Mouse (Mus musculus) embryo, embryonic 9.5 days (tissue): ENCODE measurements around the gene Lrp2.

ENCODE experiments used
- DNase-seq: peaks from one replicate; pipeline ENCODE4 v3.0.0-alpha.2; 2017; ENCODE audit errors: extremely low spot score

Gene Lrp2

GRCm38 (mm10) chr2:69405692-69406091 lies 180.2 kb downstream of the Lrp2 start:
- no peak for DNase-seq

- no peak for DNase-seq
Observed at GRCm38 (mm10) chr2:69402309-69402708, 183.6 kb downstream of the Lrp2 start.

DNA sequence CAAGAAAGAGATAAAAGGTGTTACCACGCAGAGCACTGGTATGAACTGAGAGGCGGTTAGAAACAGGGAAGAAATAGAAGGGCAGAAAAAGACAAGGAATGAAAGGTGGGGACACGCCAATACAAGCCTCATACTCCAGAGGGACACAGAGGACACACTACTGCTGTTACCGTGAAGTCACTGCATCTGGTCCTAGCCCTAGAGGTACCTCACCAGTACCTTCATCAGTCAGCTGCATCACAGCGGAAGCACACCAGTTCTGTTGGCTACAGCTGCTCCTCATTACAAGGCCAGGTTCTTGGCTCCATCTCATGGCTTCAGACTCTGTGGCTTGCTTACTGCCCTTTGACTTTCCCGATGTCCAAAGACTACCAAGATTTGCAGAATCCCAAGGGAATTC lies 184.0 kb downstream of the Lrp2 start:
- DNase-seq = no peak

- DNase-seq = no peak
Observed at GRCm38 (mm10) chr2:69400866-69401604, 184.8 kb downstream of the Lrp2 start.

- no peak for DNase-seq
Observed at GRCm38 (mm10) chr2:69396760-69397435, 189.0 kb downstream of the Lrp2 start.

GRCm38 (mm10) chr2:69395597-69396248 lies 190.1 kb downstream of the Lrp2 start:
- DNase-seq = no peak

DNA sequence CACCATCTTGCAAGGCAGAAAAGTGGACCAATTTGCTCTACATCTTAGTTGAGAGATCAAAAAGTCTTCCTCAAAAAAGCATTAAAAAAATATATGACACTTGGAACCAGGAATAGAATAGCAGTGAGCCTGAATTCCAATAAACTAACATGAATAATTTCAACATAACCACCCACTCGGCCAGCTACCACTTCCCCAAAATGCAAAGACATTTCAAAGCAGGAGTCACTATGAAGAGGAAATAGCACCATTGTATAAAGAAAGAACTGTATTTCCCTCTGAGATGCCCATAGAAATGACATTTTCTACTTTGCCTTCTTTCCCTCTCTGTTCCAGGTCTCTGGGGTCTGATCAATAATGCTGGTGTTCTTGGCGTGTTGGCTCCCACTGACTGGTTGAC lies 191.9 kb downstream of the Lrp2 start:
- no peak for DNase-seq

DNA sequence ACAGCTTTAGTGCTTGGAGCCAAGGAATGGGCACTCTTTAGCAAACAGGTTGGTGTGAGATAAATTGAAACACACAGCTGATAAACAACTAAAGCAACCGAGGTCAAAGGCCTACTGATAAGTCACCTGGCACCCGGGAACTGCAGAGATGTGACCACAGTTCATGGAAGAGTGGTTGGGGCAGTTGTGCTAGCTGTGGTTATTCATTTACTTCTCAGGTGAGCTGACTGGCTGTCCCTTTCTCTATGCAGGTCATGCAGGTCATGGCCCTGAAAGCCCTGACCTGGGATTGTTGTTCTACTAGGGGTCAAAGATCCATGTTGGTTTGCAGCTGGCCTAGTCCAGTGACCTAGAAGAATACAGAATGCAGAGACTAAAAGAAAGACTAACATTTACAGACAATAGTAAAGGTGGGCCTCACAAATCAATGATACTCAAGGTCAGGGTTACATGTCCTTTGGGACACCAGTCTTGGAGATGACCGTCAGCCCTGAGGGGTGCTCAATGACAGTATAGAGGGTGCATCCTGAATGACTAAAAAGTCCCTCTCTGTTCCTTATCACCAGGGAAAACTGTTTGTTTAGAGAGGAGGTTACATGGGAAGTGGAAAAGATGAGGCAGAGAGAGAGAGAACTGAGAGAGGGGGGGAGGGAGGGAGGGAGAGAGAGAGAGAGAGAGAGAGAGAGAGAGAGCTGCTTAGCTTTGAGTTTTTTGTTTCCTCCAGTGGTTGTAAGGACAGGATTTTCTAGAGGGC lies 199.6 kb downstream of the Lrp2 start:
- no peak for DNase-seq

- no peak for DNase-seq
Observed at GRCm38 (mm10) chr2:69382838-69383237, 203.0 kb downstream of the Lrp2 start.

GRCm38 (mm10) chr2:69381740-69382139 lies 204.1 kb downstream of the Lrp2 start:
- DNase-seq = no peak

DNA sequence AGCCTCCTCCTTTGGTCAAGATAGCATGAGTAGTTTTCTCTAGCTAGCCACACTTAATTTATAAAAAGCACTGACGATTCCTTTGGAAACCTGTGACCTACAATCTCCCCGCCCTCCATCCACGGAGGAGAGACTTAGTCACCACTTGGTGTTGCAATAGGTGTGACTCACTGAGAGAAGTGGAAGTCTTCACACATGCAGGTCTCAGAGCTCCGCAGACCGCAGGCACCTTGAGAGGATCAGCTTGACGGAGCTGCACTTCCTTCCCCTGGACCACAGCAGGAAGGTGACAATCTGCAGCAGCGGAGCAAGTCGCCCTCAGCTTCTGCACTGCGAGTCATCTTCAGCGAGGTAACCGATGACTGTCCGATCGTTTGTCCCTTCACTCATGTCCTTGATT lies 205.6 kb downstream of the Lrp2 start, which contains the start of gene Dhrs9:
Gene Dhrs9 (plus strand): TSS at position 165 of the 400 bp plus-strand sequence.
- DNase-seq = no peak

DNA sequence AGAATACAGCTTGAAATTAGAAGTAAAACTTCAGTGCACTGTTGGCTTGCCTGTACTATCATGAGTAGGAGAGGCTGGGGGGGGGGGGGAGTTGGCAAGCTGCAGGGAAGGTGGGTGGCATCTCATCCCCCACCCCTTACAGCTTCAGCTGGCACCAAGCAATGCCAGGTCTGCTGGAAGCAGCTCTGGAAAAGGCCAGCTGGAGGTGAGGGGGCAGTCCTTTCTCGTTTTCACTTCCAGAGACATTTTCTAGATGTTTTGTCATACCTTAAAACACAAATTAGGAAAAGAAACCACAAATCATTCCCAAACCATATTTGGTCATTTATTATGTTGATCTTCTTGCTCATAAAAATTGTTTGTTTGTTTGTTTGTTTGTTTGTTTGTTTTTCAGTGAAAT lies 206.1 kb downstream of the Lrp2 start:
- DNase-seq = no peak

GRCm38 (mm10) chr2:69376780-69377179 lies 209.1 kb downstream of the Lrp2 start:
- DNase-seq = no peak
